ENCODE assay signal across 28 mouse cellular contexts in genomic region chr3:104437576-104437975, GRCm38 (mm10).
A peak's percentile ranks its signal among the peaks of the same experiment; 100 is the strongest.
DNase-seq lines count a peak whose midpoint lies in the region; ATAC-seq and TF ChIP-seq lines count a peak whose summit lies in the region.
"Had no signal": no experiment of that assay in that cellular context is flagged by ENCODE, and none has a peak within 500 bp of the region (broad histone marks: within the 10 kb centered on the region; RNA-seq: fewer than 3 reads in every experiment).

No protein-coding gene starts in this region.

- ATAC-seq in forebrain, embryonic 14.5 days: no peak
- ATAC-seq in forebrain, postnatal 0 days: no peak
- ATAC-seq: forebrain, embryonic 13.5 days; hindbrain, postnatal 0 days; intestine, embryonic 15.5 days; midbrain, embryonic 13.5 days had no signal

- no peak overlapping the region for H3K9ac ChIP-seq in forebrain, embryonic 14.5 days (ENCODE audit: low read length)
- no peak overlapping the region for H3K9ac ChIP-seq in forebrain, postnatal 0 days
- H3K9ac ChIP-seq: forebrain, embryonic 13.5 days; hindbrain, embryonic 12.5 days; intestine, embryonic 15.5 days; liver, embryonic 14.5 days; midbrain, embryonic 13.5 days had no signal

- DNase-seq in forebrain, embryonic 14.5 days (ENCODE audit: low spot score): peak; percentile 33
- no peak for DNase-seq in forebrain, postnatal 0 days
- DNase-seq in lung, adult 18-20 months: peak; percentile 14 to 39
- no peak for DNase-seq in lung, postnatal 25 days (ENCODE audit: low spot score)
- peak; percentile 87 for DNase-seq in Muller cell, postnatal 12 days (ENCODE audit: inconsistent ontology term)
- peak; percentile 51 for DNase-seq in lung, postnatal 10 days
- DNase-seq in adrenal gland, postnatal 14 days: no peak
- DNase-seq in thymus, adult 18-20 months: no peak
- DNase-seq: adrenal gland, adult 2 months; cerebellum, adult 11 months; cerebellum, adult 9-10 months; cerebellum, postnatal 36 days; gastrocnemius, adult 2 months; gastrocnemius, postnatal 36 days; heart, postnatal 36 days; kidney, adult 8-10 months; kidney, postnatal 10 days; liver; spleen, adult 18-20 months; thymus, postnatal 25 days had no signal

- H3K27me3 ChIP-seq in forebrain, embryonic 14.5 days (replicated peaks; ENCODE audit: control insufficient read depth, insufficient read depth, low read length): no peaks in the 10 kb centered on the region
- no peaks in the 10 kb centered on the region for H3K27me3 ChIP-seq in forebrain, postnatal 0 days (ENCODE audit: insufficient read depth, low read length)
- H3K27me3 ChIP-seq: CH12.LX; forebrain, embryonic 13.5 days; hindbrain, embryonic 12.5 days; intestine, embryonic 15.5 days; midbrain, embryonic 13.5 days had no signal

- no peak overlapping the region for H3K27ac ChIP-seq in forebrain, embryonic 14.5 days (ENCODE audit: low read depth, low read length)
- H3K27ac ChIP-seq in forebrain, postnatal 0 days (ENCODE audit: low read depth, low read length): no peak overlapping the region
- H3K27ac ChIP-seq: forebrain, embryonic 13.5 days; gastrocnemius, adult 2 months; hindbrain, embryonic 12.5 days; hindbrain, postnatal 0 days; intestine, embryonic 15.5 days; liver, embryonic 14.5 days; midbrain, embryonic 13.5 days had no signal

- H3K4me3 ChIP-seq in forebrain, embryonic 14.5 days (ENCODE audit: low read depth, low read length): no peak overlapping the region
- H3K4me3 ChIP-seq in forebrain, postnatal 0 days (ENCODE audit: low read depth, low read length): no peak overlapping the region
- H3K4me3 ChIP-seq: forebrain, embryonic 13.5 days; gastrocnemius, adult 2 months; hindbrain, embryonic 12.5 days; intestine, embryonic 15.5 days; megakaryocyte, embryonic 14.5 days; midbrain, embryonic 13.5 days had no signal

- no peaks in the 10 kb centered on the region for H3K9me3 ChIP-seq in forebrain, embryonic 14.5 days (replicated peaks; ENCODE audit: control insufficient read depth, low read length)
- no peaks in the 10 kb centered on the region for H3K9me3 ChIP-seq in forebrain, postnatal 0 days (ENCODE audit: low read length)
- H3K9me3 ChIP-seq: forebrain, embryonic 13.5 days; hindbrain, embryonic 12.5 days; intestine, embryonic 15.5 days; megakaryocyte, embryonic 14.5 days; midbrain, embryonic 13.5 days had no signal

- WGBS in forebrain, embryonic 14.5 days: 29% methylated on average over 7 of the region's 7 CpGs
- 36% methylated on average over 7 of the region's 7 CpGs for WGBS in forebrain, postnatal 0 days

- TF ChIP-seq CTCF in forebrain, postnatal 0 days (IDR thresholded peaks at IDR 0.05; ENCODE audit: low read depth): no peak

- H3K4me1 ChIP-seq in forebrain, embryonic 14.5 days (ENCODE audit: control insufficient read depth, insufficient read depth, low read length): 0 out of 2 replicates have a peak, but pooled peaks cover 2% of the 10 kb centered on the region
- H3K4me1 ChIP-seq in forebrain, postnatal 0 days (ENCODE audit: insufficient read depth): 0 out of 2 replicates have a peak, but pooled peaks cover 3% of the 10 kb centered on the region

- no peak overlapping the region for H3K4me2 ChIP-seq in forebrain, embryonic 14.5 days (ENCODE audit: low read length)
- no peak overlapping the region for H3K4me2 ChIP-seq in forebrain, postnatal 0 days (ENCODE audit: low read depth)
- H3K4me2 ChIP-seq: forebrain, embryonic 13.5 days; hindbrain, embryonic 12.5 days; intestine, embryonic 15.5 days; midbrain, embryonic 13.5 days had no signal

- H3K36me3 ChIP-seq in forebrain, embryonic 14.5 days (ENCODE audit: control insufficient read depth, insufficient read depth, low read length): no peaks in the 10 kb centered on the region
- no peaks in the 10 kb centered on the region for H3K36me3 ChIP-seq in forebrain, postnatal 0 days (ENCODE audit: insufficient read depth)
- H3K36me3 ChIP-seq: hindbrain, embryonic 12.5 days; intestine, embryonic 15.5 days; midbrain, embryonic 13.5 days had no signal

Comparison
In these comparisons a context has a peak if more than half of its experiments do, and no peak if none do; other contexts are left out.
1. DNase-seq: peak in forebrain, embryonic 14.5 days (single experiment), lung, adult 18-20 months (2 of 2), Muller cell, postnatal 12 days (single experiment) and lung, postnatal 10 days (single experiment); none in forebrain, postnatal 0 days (single experiment), lung, postnatal 25 days (single experiment), adrenal gland, postnatal 14 days (single experiment) and thymus, adult 18-20 months (0 of 2).